Mouse (Mus musculus) liver (tissue): ENCODE measurements around the gene Capn12.
A peak's percentile ranks its signal among the peaks of the same experiment; 100 is the strongest.

Experiments
- DNase-seq: peaks from one replicate; pipeline ENCODE4 v3.0.0-alpha.2; 2020; ENCODE audit warnings: mixed read lengths

Capn12 gene

GRCm38 (mm10) chr7:28921722-28922465 is 40.7 kb downstream of the Capn12 start:
- no peak for DNase-seq

GRCm38 (mm10) chr7:28922606-28923005 is 41.4 kb downstream of the Capn12 start:
- DNase-seq, result no peak

DNA sequence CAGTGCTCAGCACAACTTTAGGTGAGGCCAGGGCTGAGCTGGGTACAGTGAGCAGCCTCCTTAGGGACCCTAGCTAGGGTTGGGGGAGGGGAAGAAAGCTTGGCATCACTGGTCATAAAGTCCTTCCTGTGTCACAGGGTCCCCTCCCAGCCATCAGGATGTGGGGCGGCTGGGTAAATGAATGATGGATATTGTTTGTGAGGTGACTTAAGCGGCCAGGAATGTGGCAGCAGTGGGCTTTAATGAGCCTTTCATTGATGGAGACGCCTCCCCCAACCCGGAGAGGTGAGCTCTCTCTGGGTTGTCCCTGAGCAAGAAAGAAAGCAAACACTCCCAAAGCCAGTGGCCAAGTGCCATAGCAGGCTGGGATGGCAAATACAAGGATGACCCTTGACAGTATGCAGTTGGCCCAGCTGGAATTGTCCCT is 42.7 kb downstream of the Capn12 start:
- DNase-seq, result no peak

GRCm38 (mm10) chr7:28924802-28925201 is 43.6 kb downstream of the Capn12 start:
- DNase-seq, result no peak

- peak; percentile 57 for DNase-seq
Observed at GRCm38 (mm10) chr7:28925317-28925716, 44.1 kb downstream of the Capn12 start.

GRCm38 (mm10) chr7:28926172-28926571 is 45.0 kb downstream of the Capn12 start:
- no peak for DNase-seq

GRCm38 (mm10) chr7:28929381-28929780 is 48.2 kb downstream of the Capn12 start:
- no peak for DNase-seq

GRCm38 (mm10) chr7:28930320-28931031 is 49.3 kb downstream of the Capn12 start:
- no peak for DNase-seq

- no peak for DNase-seq
Observed at GRCm38 (mm10) chr7:28931032-28931694, 49.9 kb downstream of the Capn12 start.

DNA sequence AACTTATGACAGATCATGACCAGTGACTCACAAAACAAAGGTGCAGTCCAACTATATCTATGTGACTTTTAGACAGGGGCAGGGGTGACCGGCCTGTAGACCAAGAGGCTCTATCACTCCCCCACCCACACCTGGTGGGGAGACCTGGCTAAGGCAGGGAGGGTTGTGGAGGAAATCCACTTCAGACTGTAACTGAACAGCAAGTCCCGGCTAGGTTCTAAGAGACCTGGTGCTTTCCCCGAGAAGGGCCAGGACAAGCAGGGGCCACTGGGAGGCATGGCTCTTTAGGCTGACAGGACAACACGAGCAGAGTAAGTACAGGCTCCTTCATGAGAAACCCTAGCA is 50.4 kb downstream of the Capn12 start:
- DNase-seq, result no peak

- DNase-seq, result peak; percentile 59
Observed at GRCm38 (mm10) chr7:28932421-28933041, 51.3 kb downstream of the Capn12 start.

DNA sequence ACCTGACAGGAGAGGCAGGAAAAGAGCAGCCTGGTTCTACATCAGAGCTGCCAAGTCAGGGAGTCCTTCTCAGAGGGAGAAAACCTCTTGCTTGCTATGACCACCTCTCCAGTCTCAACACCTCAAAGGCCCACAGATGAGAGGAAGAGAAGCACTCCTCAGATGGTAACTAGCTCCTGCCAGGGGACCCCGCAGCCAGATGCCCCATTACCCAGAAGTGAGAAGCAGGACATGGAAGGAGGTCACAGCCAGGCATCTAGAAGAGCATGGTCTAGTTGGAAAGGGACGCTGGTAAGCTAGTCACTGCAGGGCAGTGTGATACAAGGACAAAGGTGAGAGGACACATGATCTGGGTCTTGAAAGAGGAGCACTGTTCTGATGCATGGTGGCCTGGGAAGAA is 52.6 kb downstream of the Capn12 start:
- no peak for DNase-seq

DNA sequence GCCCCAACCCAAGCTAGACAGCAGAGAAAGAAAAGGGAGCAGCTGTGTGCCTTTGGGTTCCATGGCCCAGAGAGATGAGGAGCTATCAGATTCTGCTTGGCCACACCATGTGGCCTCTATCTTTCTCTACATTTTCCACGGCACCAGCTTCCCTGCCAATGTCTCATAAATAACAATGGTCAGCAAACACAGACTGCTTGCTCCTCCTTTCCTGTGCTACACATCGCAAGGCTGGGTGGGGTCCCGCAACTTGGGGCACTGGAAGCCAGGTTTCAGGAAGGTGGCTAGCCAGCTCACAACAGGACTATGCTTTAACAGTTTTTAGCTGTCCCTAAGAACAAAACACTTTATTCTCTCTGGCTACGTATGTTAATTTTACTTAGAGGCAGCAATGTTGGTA is 55.6 kb downstream of the Capn12 start:
- no peak for DNase-seq

- DNase-seq, result no peak
Observed at GRCm38 (mm10) chr7:28938654-28939053, 57.4 kb downstream of the Capn12 start.

GRCm38 (mm10) chr7:28939418-28940183 is 58.4 kb downstream of the Capn12 start:
- no peak for DNase-seq

DNA sequence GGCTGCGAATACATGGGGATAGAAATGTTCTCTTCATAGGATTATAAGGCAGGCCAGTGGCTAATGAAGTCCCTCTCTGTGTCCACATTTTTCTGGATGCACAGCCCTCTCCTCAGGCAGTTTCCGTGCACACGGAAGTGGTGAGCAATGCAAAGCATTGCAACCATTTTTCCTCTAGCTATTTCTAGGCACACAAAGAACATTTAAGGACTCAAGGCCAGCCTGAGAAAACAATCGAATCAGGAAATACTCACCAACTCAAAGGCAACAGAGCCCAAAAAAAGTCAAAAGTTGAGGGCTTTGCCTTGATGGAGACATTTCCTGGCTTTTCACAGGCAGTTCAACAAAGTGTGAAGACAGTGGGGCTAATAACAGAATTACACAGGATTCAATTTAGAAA is 59.9 kb downstream of the Capn12 start:
- DNase-seq, result no peak

- DNase-seq, result no peak
Observed at GRCm38 (mm10) chr7:28941542-28941941, 60.3 kb downstream of the Capn12 start.
